Mouse (Mus musculus) lung, embryonic 16.5 days (tissue): ENCODE results near the gene Tmem126a. TPM values are rescaled to one million over a fixed set of nuclear protein-coding genes. Genes with fewer than 3 reads are reported as not detected.
A peak's percentile ranks its signal among the peaks of the same experiment; 100 is the strongest.

Experiments used
- ATAC-seq: fragments of 200-750 bp; cut with Nextera tagmentation; 2 replicates; pipeline ENCODE4 v1.8.0; 2017; ENCODE audit warnings: low read depth, mild to moderate bottlenecking, moderate library complexity
- H3K27ac ChIP-seq: fragments of 300-500 bp; sonication (generic); 2 replicates; pipeline ENCODE4 v1.5.1; 2014; ENCODE audit warnings: mild to moderate bottlenecking, control low read depth, low read length
- H3K27me3 ChIP-seq: fragments of 300-500 bp; sonication (generic); 2 replicates; pipeline ENCODE4 v1.6.1; 2014; ENCODE audit warnings: low read depth, low read length, mixed read lengths; ENCODE audit not compliant: control insufficient read depth, insufficient read depth
- H3K36me3 ChIP-seq: fragments of 300-500 bp; sonication (generic); 2 replicates; pipeline ENCODE4 v1.6.1; 2014; ENCODE audit warnings: low read length; ENCODE audit not compliant: control insufficient read depth, insufficient read depth
- H3K4me1 ChIP-seq: fragments of 300-500 bp; sonication (generic); replicated peaks from 2 replicates; pipeline ENCODE4 v1.6.1; 2014; ENCODE audit warnings: low read length, mixed read lengths; ENCODE audit not compliant: control insufficient read depth, insufficient read depth
- H3K4me2 ChIP-seq: fragments of 300-500 bp; sonication (generic); 2 replicates; pipeline ENCODE4 v1.6.1; 2014; ENCODE audit warnings: low read depth, low read length, control low read depth
- H3K4me3 ChIP-seq: fragments of 300-500 bp; sonication (generic); 2 replicates; pipeline ENCODE4 v1.5.1; 2014; ENCODE audit warnings: mild to moderate bottlenecking, low read length, control low read depth
- H3K9ac ChIP-seq: fragments of 300-500 bp; sonication (generic); 2 replicates; pipeline ENCODE4 v1.6.1; 2014; ENCODE audit warnings: low read length, control low read depth
- H3K9me3 ChIP-seq: fragments of 300-500 bp; sonication (generic); 2 replicates; pipeline ENCODE4 v1.6.1; 2016; ENCODE audit warnings: low read length; ENCODE audit not compliant: control insufficient read depth
- WGBS: fragments of 180-500 bp; shearing (Covaris S2); extraction: QIAGEN DNeasy Blood & Tissue Kit; methylation state at CpG from one replicate; pipeline ENCODE4 v1.1.7; 2014; 5-methylcytosine and 5-hydroxymethylcytosine counted together
- polyA plus RNA-seq: library from polyadenylated mRNA; unstranded; fragments of >200 nt; fragmentation: Nextera tagmentation; extraction: Ambion mirVana; gene quantifications from 2 replicates; pipeline ENCODE4 v1.2.1, GENCODE M21; 2015

Tmem126a gene
- polyA plus RNA-seq, 1 experiment from 2014 or later, result 94.1 TPM

DNA sequence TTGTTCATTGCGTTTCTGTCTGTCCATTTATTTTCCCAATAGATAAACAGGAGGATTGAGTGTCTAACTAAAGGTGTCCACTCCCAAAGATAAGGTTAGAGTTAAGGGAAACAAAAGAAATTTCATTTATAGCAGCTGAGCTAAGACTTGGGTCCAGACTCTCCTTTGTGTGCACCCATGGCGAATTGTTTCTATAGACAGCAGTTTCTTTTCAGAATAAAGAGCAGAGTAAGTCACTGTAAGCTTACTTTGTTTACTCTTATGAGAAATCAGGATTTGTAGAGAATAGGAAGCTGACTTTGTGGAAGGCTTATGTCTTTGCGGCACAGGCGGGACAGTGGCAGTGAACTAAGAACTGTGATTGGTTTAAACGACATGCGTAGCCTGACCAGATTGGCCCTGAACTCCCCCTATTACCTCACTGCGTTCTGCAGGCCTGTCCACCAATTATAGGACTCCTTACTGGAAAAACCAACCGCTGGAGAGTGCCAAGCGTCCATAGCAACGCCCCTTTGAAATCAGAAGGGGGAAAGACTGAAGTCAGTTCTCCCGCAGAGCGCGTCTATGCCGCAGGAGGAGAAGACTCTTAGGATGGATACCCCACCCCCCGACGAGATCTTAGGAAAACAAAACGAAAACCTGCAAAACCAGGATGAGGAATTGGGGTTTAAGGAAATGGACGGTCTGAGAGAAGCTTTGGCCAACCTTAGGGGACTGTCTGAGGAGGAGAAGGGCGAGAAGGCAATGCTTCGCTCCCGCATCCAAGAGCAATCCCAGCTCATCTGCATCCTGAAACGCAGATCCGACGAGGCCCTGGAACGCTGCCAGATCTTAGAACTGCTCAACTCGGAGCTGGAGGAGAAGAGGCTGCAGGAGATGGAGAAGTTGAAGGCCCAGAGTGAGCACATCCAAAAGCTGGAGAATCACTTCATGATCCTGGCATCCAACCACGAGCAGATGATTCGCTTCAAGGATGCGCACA is 30.7 kb downstream of the Tmem126a start, which contains the start of gene Ccdc89:
Gene Ccdc89 (plus strand): TSS at position 558 of the 982 bp plus-strand sequence.
- no peaks in the 10 kb centered on the region for H3K36me3 ChIP-seq
- peak within 1 kb of the TSS; percentile 44 for H3K4me3 ChIP-seq
- H3K4me2 ChIP-seq, result peak within 1 kb of the TSS; percentile 72
- H3K27ac ChIP-seq, result no peak within 1 kb of the TSS
- H3K27me3 ChIP-seq, result no peaks in the 10 kb centered on the region
- H3K9ac ChIP-seq, result peak within 1 kb of the TSS; percentile 56
- WGBS, result 18% methylated on average over 29 of the region's 29 CpGs
- H3K9me3 ChIP-seq, result no peaks in the 10 kb centered on the region
- peak; percentile 100 for ATAC-seq
- H3K4me1 ChIP-seq, result 0 out of 2 replicates have a peak, but pooled peaks cover 2% of the 10 kb centered on the region

DNA sequence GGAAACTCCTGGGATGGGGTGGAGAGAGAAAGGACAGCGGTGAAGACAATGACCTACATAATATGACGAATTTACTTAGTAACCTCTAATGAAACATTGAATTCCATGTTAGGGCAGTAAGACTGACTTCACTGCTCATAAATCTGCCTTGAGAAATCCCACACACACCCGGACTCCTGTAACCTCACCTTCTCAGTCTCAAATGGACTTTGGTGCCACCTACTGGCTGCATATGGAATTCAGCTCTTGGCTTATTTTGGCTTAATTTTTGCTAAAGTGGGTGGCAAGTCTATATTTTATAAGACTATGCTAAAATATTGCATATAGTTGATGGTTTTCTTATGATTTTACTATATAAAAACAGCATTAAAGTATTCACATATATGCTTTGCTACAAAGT is 47.1 kb downstream of the Tmem126a start:
- Histone ChIP-seq H3K4me3 (no peak overlapping the region), H3K4me1 (no peaks in the 10 kb centered on the region), H3K27ac (no peak overlapping the region), H3K27me3 (no peaks in the 10 kb centered on the region), H3K36me3 (no peaks in the 10 kb centered on the region), H3K9me3 (no peaks in the 10 kb centered on the region), H3K9ac (no peak overlapping the region), H3K4me2 (no peak overlapping the region)
- ATAC-seq, result no peak
- WGBS, result 37% methylated on average over 3 of the region's 3 CpGs

Other genes with a start within 250 kb of the Tmem126a start
- gene Ccdc83, start 191.5 kb downstream of the Tmem126a start, polyA plus RNA-seq, result not detected in 2 replicates
- 5.4 and 5.5 TPM in 2 replicates for gene Sytl2, start 155.0 kb downstream of the Tmem126a start, polyA plus RNA-seq
- 2.1 TPM in 2 replicates for gene Ccdc89, start 30.7 kb downstream of the Tmem126a start, polyA plus RNA-seq
- gene Crebzf, start 14.5 kb downstream of the Tmem126a start, polyA plus RNA-seq, result 15.6 and 16.2 TPM in 2 replicates
- gene Tmem126b, start 18.8 kb upstream of the Tmem126a start, polyA plus RNA-seq, result 33.9 and 34.5 TPM in 2 replicates
- 1.1 and 1.2 TPM in 2 replicates for gene Dlg2, start 19.4 kb upstream of the Tmem126a start, polyA plus RNA-seq